Mouse (Mus musculus) heart, adult 18-20 months (tissue): ENCODE results near the gene Med12l. TPM values are rescaled to one million over a fixed set of nuclear protein-coding genes. Genes with fewer than 3 reads are reported as not detected.
"Not testable (repeated sequence)": the region's sequence is repeated elsewhere in the genome, so short reads cannot be mapped to it uniquely, and the experiment has no call there.

Source experiments
- DNase-seq, 2 experiments: peaks; one replicate each; pipeline ENCODE4 v3.0.0; 2021 to 2022; ENCODE audit warnings: mixed read lengths in 1 of 2
- total RNA-seq, 2 experiments: library from RNA; stranded (reverse); gene quantifications; 2 replicates each; pipeline ENCODE4 v1.2.3; 2021

Gene Med12l
- total RNA-seq, 2 experiments from 2014 or later = 6.6 to 8.1 TPM

DNA sequence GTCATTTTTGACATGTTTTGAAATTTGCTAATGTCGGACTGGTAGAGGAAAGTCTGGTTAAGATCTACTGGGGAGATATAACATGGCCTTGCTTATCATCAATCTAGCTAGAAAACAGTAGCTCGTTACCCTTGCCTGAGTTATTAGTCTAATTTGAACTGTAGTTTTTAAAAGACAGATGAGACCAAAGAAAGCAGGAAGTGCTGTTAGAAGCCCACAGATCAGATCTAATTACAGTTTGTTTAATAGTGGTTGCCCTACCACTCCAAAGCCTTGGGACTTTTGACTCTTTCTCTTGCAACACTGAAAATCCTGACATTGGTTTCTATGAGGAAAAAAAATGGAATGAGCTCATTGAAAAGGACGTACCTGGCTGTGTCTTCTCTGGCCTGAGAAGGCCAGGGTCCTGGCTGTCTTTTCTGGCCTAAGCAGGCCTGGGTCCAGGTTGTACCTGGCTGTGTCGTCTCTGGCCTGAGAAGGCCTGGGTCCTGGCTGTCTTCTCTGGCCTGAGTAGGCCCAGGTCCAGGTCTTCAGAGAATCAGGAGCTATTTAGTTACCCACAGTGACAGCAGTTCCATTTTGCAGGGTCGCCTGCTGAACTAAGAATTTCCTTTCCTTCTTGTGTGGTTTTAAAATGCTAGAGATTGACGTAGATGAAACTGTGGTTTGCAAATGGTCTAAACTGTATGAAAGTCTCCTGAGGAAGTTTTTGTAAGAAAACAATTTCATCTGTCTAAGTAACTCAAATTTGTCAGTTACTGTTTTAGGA is 95.8 kb downstream of the Med12l start, which contains the start of gene Gpr171:
Gene Gpr171 (minus strand): TSS at position 604 of the 769 bp plus-strand sequence.
- no peak for DNase-seq

DNA sequence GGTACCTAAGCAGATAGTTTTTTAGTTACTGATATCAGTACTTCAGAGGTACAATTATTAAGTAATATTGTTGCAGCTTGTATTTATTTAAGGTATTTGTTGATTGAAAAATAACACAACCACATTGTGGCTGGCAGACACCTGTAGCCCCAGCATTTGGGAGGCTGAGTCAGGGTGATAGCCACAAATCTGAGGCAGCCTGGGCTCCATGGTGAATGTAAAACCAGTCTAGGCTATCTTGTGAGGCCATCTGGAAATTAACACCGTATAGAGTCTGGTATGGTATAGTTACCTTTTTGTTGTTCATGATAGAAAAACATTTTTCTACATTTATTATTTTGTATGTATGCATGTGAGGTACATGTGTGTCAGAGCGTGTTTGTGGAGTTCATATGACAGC is 96.5 kb downstream of the Med12l start:
- no peak for DNase-seq

- DNase-seq = no peak
Measured at GRCm38 (mm10) chr3:59104462-59104861, 98.8 kb downstream of the Med12l start.

- no peak for DNase-seq
Measured at GRCm38 (mm10) chr3:59107439-59107838, 101.8 kb downstream of the Med12l start.

GRCm38 (mm10) chr3:59109834-59110233 is 104.2 kb downstream of the Med12l start:
- DNase-seq = not testable (repeated sequence)

DNA sequence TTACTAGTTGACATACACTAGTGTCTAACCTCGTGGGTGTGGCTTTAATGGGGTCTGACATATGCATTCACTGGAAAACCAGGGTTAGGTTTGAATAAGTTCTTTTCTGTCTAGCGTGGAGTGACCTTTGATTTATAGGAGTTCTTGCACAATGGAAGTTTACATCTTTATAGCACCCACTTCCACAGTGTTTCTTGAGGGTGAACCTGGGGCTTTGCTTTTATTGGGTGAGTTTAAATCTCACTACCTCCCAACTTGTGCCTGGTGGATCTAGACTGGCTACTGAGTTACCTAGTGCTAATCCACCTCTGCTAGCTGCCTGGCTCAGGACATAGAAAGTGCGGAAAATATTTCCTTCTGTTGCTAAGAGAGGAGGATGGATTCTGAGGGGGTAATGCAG is 106.3 kb downstream of the Med12l start:
- DNase-seq = no peak

- DNase-seq = not testable (repeated sequence)
Measured at GRCm38 (mm10) chr3:59113291-59113690, 107.7 kb downstream of the Med12l start.

GRCm38 (mm10) chr3:59113973-59114517 is 108.4 kb downstream of the Med12l start:
- DNase-seq = peak; percentile 41 to 42

DNA sequence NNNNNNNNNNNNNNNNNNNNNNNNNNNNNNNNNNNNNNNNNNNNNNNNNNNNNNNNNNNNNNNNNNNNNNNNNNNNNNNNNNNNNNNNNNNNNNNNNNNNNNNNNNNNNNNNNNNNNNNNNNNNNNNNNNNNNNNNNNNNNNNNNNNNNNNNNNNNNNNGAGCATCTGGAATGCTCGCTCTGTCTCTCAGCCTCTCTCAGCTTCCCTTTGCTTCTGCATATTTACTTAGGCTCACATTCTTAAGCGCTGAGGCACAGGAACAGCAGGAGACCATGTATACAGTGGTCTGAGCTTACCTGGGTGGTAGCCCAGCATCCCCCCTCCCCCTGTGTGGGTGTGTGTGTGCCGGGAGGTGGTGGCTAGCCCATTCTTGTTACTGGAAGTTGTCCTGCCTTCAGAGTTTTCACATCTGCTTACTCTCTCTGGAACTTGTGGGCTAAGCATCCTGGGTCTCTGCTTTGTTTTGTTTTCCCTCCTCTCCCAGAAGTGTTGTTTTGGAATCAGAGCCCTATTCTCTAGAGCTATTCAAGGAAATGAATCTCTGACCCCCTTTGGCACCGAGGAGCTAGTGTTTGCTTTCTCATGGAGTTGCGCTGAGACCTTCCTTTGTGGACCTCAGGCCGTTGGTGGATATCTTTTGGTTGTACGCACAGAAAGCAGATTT is 115.6 kb downstream of the Med12l start:
- peak; percentile 43 to 47 for DNase-seq

- DNase-seq = no peak
Measured at GRCm38 (mm10) chr3:59121780-59122449, 116.3 kb downstream of the Med12l start.

- no peak for DNase-seq
Measured at GRCm38 (mm10) chr3:59125022-59125421, 119.4 kb downstream of the Med12l start.

DNA sequence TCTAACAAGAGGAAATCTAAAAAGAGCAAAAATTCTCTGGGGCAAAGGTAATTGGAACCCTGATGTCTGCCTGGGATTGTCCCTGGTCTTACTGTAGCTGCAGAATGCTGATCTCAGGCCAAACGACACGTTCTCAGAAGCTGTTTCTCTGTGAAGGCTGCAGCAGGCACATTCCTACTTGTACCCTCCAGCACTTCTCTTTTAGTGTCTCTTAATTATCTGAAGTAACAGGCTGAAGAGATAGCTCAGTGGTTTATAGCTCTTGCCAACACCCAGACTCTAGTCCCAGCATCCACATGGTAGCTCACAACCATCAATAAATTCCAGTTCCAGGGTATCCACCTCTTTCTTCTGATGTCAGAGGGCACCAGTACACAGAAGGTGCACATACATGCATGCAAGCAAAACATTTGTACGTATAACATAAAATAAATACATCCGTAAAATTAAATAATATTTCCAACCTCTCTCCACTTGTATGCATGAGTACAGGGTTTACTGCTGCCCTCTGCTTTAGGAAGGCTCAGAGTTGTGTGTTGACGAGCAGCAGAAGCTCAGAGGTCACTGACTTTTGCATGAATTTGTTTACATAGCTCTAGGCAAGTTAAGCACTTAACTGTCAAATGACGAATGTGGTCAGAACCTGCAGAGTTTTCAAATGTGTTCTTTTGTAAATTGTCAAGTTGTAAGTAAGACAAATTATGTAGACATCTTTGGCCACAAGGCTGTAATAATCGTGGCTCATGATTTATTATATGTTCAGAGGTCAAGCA is 120.3 kb downstream of the Med12l start:
- no peak for DNase-seq

- DNase-seq = no peak
Measured at GRCm38 (mm10) chr3:59128681-59129080, 123.1 kb downstream of the Med12l start.

DNA sequence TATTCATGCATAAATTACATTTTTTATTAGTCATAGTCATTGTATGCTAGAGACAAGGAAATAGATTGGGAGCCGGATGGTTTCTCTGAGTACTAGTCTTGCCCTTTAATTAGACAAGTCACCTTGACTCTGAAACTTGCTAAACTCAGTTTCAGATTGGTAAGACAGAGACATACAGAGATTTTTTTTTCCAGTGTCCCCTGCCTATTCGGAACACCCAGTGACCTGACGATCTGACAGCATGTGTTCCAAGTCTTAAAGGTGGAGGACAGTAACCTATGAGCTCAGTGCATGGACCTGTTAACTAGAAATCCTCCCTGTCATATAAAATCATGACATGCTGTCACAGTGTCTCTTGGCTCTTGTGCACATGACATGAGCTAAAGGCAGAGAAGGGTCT is 123.9 kb downstream of the Med12l start:
- DNase-seq = no peak

DNA sequence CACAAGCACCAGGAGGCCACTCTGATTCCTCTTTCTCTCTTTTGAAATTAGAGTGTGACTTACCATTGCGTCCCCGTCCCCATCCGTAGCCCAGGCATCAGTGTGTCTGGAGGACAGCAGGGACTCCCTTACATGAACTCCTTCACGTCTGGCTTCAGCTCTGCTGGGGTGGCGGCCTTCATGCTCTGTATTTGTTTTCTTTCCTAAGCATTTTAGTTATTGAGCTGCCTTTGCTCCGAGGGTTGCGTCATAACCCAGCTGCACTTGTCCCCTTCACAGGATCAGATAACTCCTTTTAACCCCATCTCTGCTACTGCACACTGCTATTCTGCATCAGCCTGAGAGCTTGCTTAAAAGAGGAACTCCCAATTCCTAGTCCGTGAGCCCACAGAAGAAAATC is 124.8 kb downstream of the Med12l start:
- peak; percentile 48 to 49 for DNase-seq

GRCm38 (mm10) chr3:59131081-59131480 is 125.5 kb downstream of the Med12l start:
- DNase-seq = no peak

DNA sequence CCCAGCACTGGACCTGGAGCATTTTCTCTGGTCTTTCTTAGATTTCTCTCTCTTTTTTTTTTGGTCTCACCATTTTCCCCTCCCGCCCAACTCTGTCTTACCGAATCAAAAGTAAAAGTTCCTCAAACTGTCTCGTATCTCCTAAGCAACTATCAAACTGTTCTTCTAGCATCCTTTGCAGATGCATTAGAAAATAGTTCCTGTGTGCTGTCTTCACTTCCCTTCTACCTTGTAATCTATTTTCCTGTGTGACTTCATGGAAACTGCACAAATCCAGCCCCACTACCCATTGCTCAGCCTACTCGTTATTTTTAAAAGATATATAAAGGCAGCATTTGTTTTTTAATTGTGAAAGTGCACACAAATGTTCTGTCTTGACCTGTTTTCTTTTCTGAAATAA is 126.3 kb downstream of the Med12l start:
- no peak for DNase-seq

DNA sequence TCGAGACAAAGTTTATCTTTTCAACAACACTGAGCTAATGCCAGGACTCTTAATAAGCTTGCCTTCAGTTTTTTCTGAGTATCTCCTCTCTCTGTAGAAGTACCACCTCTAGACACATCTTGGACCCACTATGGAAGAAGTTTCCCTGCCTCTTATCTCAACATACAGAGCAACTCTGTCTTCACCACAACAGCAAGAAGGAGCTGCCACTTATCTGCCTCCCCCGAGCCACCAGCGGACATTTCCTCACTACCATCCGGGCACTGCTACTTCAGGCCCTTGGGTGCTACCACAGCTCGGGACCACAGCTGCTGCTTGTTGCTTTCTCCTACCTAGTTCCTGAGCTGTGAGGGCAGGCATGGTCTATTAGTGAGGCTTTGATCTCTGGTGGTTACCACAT is 127.6 kb downstream of the Med12l start:
- no peak for DNase-seq

DNA sequence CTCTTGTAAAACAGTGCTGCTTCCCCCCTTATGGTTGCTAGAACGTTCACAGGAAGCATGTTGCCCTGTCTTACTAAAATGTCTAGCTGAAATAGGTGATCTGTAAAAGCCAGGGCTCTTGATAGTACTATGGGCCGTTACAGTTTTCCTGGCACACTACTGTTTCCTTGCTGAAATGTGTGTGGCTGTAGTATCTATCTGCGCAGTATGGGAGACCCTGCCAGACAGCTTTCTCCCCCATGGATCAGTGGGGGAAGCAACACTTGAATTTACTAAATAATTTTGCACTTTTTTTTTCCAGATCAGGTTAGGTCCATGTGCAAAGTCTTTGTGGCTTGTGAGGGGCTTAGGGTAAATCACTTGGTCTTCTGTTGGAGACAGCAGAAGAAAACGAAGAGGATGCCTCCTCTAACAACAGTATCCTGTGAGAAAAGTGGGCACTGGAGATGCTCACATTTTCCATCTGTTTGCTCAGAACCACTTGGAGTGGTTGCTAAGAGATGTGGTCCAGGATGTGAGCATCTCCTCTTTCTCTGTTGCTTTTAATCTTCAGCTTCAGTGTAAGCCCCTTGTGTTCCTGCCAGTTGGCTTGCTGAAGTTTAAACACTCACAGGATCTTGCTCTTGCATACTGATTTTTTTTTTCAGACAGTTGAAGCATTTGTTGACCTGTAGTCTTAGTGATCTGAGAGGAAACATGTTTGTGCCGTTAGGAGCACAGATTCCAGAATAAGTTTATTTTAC is 130.5 kb downstream of the Med12l start:
- DNase-seq = no peak

DNA sequence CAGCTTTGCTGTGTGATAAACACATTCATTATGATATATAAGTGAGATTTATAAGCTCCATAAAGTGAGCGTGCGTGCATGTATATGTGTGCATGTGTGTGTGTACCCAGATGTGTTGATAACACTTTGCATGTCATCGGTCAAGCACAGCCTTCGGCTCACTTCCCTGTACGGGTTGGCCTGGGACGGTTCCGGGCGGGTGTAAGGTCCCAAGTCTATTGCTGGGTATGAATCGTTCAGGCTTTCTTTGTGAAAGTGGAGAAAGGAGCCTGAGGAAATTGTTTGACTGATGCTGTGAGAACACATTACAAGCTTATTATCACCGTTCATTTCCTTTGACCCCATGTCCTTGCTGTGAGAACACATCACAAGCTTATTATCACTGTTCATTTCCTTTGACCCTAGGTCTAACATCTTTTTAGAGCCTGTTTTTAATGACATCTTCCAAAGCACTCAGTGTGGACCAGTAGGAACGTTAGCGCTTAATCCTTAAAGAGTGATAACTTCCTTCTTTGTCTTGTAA is 133.4 kb downstream of the Med12l start:
- no peak for DNase-seq

DNA sequence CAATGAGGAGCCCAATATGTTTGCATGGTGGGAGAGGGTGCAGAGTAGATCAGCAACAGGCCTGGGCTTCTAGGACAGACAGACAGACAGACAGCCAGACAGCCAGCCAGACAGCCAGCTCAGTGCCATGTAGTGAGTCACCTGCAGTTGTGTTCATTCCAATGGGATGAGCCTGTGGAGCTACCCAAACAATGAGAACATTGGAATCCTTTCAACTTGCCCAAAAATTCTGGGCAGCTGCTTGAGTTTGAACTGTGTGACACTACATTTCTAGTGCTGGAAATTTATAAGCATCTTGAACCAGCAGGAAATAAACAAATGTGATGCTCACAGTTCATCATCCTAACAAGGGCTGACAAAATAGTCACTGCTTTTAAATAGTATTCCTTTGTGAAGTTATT is 134.0 kb downstream of the Med12l start:
- no peak for DNase-seq
